Mouse (Mus musculus): ENCODE measurements at regions not wholly inside any gene's neighbourhood (a gene's known extent, or its start where the extent isn't known, plus 50 kb on each side); places are given as distances from the start of the nearest gene placed in this dataset.

GRCm38 (mm10) chrX:11090432-11090831, 208.6 kb upstream of the H2al1a start:
- no peak overlapping the region for H3K27ac ChIP-seq
- H3K4me1 ChIP-seq (replicated peaks): no peaks in the 10 kb centered on the region
- 26% methylated on average over 7 of the region's 7 CpGs for WGBS
- H3K9me3 ChIP-seq: no peaks in the 10 kb centered on the region
- peaks cover 22% of the 10 kb centered on the region; the same call in 1 of the 2 replicates for H3K27me3 ChIP-seq (ENCODE audit: insufficient read depth, poor library complexity, severe bottlenecking)
- peak; percentile 56 for DNase-seq (ENCODE audit: low spot score)
- no peak overlapping the region for H3K4me3 ChIP-seq
- no peaks in the 10 kb centered on the region for H3K36me3 ChIP-seq

GRCm38 (mm10) chrX:11097581-11098254, 201.3 kb upstream of the H2al1a start:
- 73% methylated on average over 9 of the region's 9 CpGs for WGBS
- no peak overlapping the region for H3K4me3 ChIP-seq
- H3K27ac ChIP-seq: no peak overlapping the region
- peaks cover 18% of the 10 kb centered on the region for H3K27me3 ChIP-seq (ENCODE audit: insufficient read depth, poor library complexity, severe bottlenecking)
- H3K4me1 ChIP-seq (replicated peaks): peaks cover 22% of the 10 kb centered on the region
- H3K36me3 ChIP-seq: no peaks in the 10 kb centered on the region
- H3K9me3 ChIP-seq: no peaks in the 10 kb centered on the region
- no peak for DNase-seq (ENCODE audit: low spot score)

- H3K36me3 ChIP-seq: no peaks in the 10 kb centered on the region
- no peak overlapping the region for H3K27ac ChIP-seq
- no peak for DNase-seq (ENCODE audit: low spot score)
- WGBS: 45% methylated on average over 4 of the region's 4 CpGs
- no peak overlapping the region for H3K4me3 ChIP-seq
- no peaks in the 10 kb centered on the region for H3K9me3 ChIP-seq
- peaks cover 22% of the 10 kb centered on the region for H3K4me1 ChIP-seq (replicated peaks)
- peaks cover 18% of the 10 kb centered on the region for H3K27me3 ChIP-seq (ENCODE audit: insufficient read depth, poor library complexity, severe bottlenecking)
Observed at GRCm38 (mm10) chrX:11098366-11098765, 200.7 kb upstream of the H2al1a start.

- H3K27ac ChIP-seq: peak overlapping the region; percentile 35; the same call in 1 of the 2 replicates
Observed at GRCm38 (mm10) chrX:11099146-11100087, 199.6 kb upstream of the H2al1a start.

GRCm38 (mm10) chrX:11100935-11101334, 198.1 kb upstream of the H2al1a start:
- Histone ChIP-seq H3K27ac (no peak overlapping the region), H3K9me3 (no peaks in the 10 kb centered on the region), H3K4me3 (no peak overlapping the region), H3K36me3 (no peaks in the 10 kb centered on the region), H3K27me3 (ENCODE audit: insufficient read depth, poor library complexity, severe bottlenecking) (peaks cover 18% of the 10 kb centered on the region), H3K4me1 (replicated peaks) (peaks cover 22% of the 10 kb centered on the region)
- DNase-seq (ENCODE audit: low spot score): no peak
- 57% methylated on average over 3 of the region's 3 CpGs for WGBS

More at GRCm38 (mm10) chrX:11099146-11100087, 199.6 kb upstream of the H2al1a start:
- no peaks in the 10 kb centered on the region for H3K36me3 ChIP-seq
- H3K4me3 ChIP-seq: no peak overlapping the region
- WGBS: 60% methylated on average over 13 of the region's 13 CpGs
- peaks cover 18% of the 10 kb centered on the region for H3K27me3 ChIP-seq (ENCODE audit: insufficient read depth, poor library complexity, severe bottlenecking)
- no peaks in the 10 kb centered on the region for H3K9me3 ChIP-seq
- H3K4me1 ChIP-seq (replicated peaks): peaks cover 22% of the 10 kb centered on the region
- no peak for DNase-seq (ENCODE audit: low spot score)

- no peak overlapping the region for H3K4me3 ChIP-seq
- H3K36me3 ChIP-seq: no peaks in the 10 kb centered on the region
- no peak overlapping the region for H3K27ac ChIP-seq
- no peaks in the 10 kb centered on the region for H3K9me3 ChIP-seq
- 87% methylated on average over 2 of the region's 2 CpGs for WGBS
- H3K4me1 ChIP-seq (replicated peaks): no peaks in the 10 kb centered on the region
- DNase-seq (ENCODE audit: low spot score): no peak
- peaks cover 32% of the 10 kb centered on the region for H3K27me3 ChIP-seq (ENCODE audit: insufficient read depth, poor library complexity, severe bottlenecking)
Observed at GRCm38 (mm10) chrX:11131253-11131652, 167.8 kb upstream of the H2al1a start.

- 66% methylated on average over 8 of the region's 8 CpGs for WGBS
- Histone ChIP-seq H3K27ac (no peak overlapping the region), H3K4me3 (no peak overlapping the region), H3K27me3 (ENCODE audit: insufficient read depth, poor library complexity, severe bottlenecking) (peaks cover 7% of the 10 kb centered on the region; the same call in 1 of the 2 replicates), H3K9me3 (no peaks in the 10 kb centered on the region), H3K4me1 (replicated peaks) (no peaks in the 10 kb centered on the region), H3K36me3 (no peaks in the 10 kb centered on the region)
- DNase-seq (ENCODE audit: low spot score): no peak
Observed at GRCm38 (mm10) chrX:11139971-11140421, 159.1 kb upstream of the H2al1a start.

GRCm38 (mm10) chrX:11141294-11141693, 157.8 kb upstream of the H2al1a start:
- no peaks in the 10 kb centered on the region for H3K36me3 ChIP-seq
- 85% methylated on average over 1 of the region's 1 CpGs for WGBS

GRCm38 (mm10) chrX:11158416-11158815, 140.6 kb upstream of the H2al1a start:
- Histone ChIP-seq H3K36me3 (no peaks in the 10 kb centered on the region), H3K9me3 (no peaks in the 10 kb centered on the region), H3K27ac (no peak overlapping the region), H3K4me3 (no peak overlapping the region), H3K4me1 (replicated peaks) (no peaks in the 10 kb centered on the region), H3K27me3 (ENCODE audit: insufficient read depth, poor library complexity, severe bottlenecking) (peaks cover 14% of the 10 kb centered on the region)
- 76% methylated on average over 2 of the region's 2 CpGs for WGBS
- no peak for DNase-seq (ENCODE audit: low spot score)

More at GRCm38 (mm10) chrX:11141294-11141693, 157.8 kb upstream of the H2al1a start:
- DNase-seq (ENCODE audit: low spot score): no peak
- Histone ChIP-seq H3K27me3 (ENCODE audit: insufficient read depth, poor library complexity, severe bottlenecking) (no peaks in the 10 kb centered on the region; the same call in 1 of the 2 replicates), H3K4me3 (no peak overlapping the region), H3K4me1 (replicated peaks) (no peaks in the 10 kb centered on the region), H3K27ac (no peak overlapping the region), H3K9me3 (no peaks in the 10 kb centered on the region)

GRCm38 (mm10) chrX:11170416-11170815, 128.6 kb upstream of the H2al1a start:
- H3K36me3 ChIP-seq: no peaks in the 10 kb centered on the region
- H3K27me3 ChIP-seq (ENCODE audit: insufficient read depth, poor library complexity, severe bottlenecking): no peaks in the 10 kb centered on the region; the same call in 1 of the 2 replicates
- 91% methylated on average over 3 of the region's 3 CpGs for WGBS
- no peak overlapping the region for H3K4me3 ChIP-seq
- no peaks in the 10 kb centered on the region for H3K4me1 ChIP-seq (replicated peaks)
- H3K9me3 ChIP-seq: no peaks in the 10 kb centered on the region
- DNase-seq (ENCODE audit: low spot score): no peak
- H3K27ac ChIP-seq: no peak overlapping the region

GRCm38 (mm10) chrX:11180194-11180816, 118.8 kb upstream of the H2al1a start:
- no peak overlapping the region for H3K27ac ChIP-seq
- WGBS: 74% methylated on average over 7 of the region's 7 CpGs
- H3K36me3 ChIP-seq: no peaks in the 10 kb centered on the region
- peaks cover 11% of the 10 kb centered on the region for H3K27me3 ChIP-seq (ENCODE audit: insufficient read depth, poor library complexity, severe bottlenecking)
- DNase-seq (ENCODE audit: low spot score): no peak
- no peaks in the 10 kb centered on the region for H3K4me1 ChIP-seq (replicated peaks)
- no peaks in the 10 kb centered on the region for H3K9me3 ChIP-seq
- no peak overlapping the region for H3K4me3 ChIP-seq

- no peak overlapping the region for H3K27ac ChIP-seq
- WGBS: 86% methylated on average over 12 of the region's 12 CpGs
- no peaks in the 10 kb centered on the region for H3K36me3 ChIP-seq
- no peaks in the 10 kb centered on the region for H3K4me1 ChIP-seq (replicated peaks)
- H3K27me3 ChIP-seq (ENCODE audit: insufficient read depth, poor library complexity, severe bottlenecking): peaks cover 11% of the 10 kb centered on the region
- H3K9me3 ChIP-seq: no peaks in the 10 kb centered on the region
- no peak overlapping the region for H3K4me3 ChIP-seq
- no peak for DNase-seq (ENCODE audit: low spot score)
Observed at GRCm38 (mm10) chrX:11181855-11182254, 117.2 kb upstream of the H2al1a start.
